Mouse (Mus musculus): Measurements from ENCODE around the gene Cypt4. TPM values are rescaled to one million over a fixed set of nuclear protein-coding genes. Genes with fewer than 3 reads are reported as not detected.

Cypt4 gene
- polyA plus RNA-seq (2012; rRNA removed; ENCODE audit: low replicate concordance) = not detected in 2 replicates

DNA sequence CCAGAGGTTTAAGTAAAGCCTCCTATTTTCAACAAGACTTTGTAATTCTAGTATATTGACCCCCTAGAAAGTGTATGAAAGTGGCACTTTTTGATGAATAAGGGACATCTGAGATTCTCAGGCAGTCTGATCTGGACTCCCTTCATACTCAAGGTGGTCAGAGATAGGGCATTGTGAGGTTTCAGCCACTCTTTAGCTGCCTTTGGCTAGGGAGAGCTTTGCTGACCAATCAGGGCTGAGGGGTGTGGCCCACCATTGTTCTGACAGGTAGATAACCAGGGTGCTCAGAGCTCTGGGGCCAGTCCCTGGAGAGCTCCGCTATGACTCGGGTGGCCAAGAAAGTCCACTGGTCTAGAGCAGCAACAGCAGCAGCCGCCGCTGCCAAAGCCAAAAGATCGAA lies at the start of gene Cypt4:
TSS of gene Cypt4 (plus strand) at position 301 of the 400 bp plus-strand sequence.

Other genes with a start within 250 kb of the Cypt4 start
- 8.8 and 18.2 TPM in 2 replicates for gene Dpy19l1, start 122.1 kb upstream of the Cypt4 start, polyA plus RNA-seq (2012; rRNA removed; ENCODE audit: low replicate concordance)
- 0.03 TPM in 1 of 2 replicates, not detected in the other for gene Dpy19l2, start 71.1 kb downstream of the Cypt4 start, polyA plus RNA-seq (2012; rRNA removed; ENCODE audit: low replicate concordance)
- not detected in 2 replicates for gene Tbx20, start 149.1 kb downstream of the Cypt4 start, polyA plus RNA-seq (2012; rRNA removed; ENCODE audit: low replicate concordance)

Measured in mammary gland, adult 2 months (tissue).